Mouse (Mus musculus): ENCODE measurements at regions not wholly inside any gene's neighbourhood (a gene's known extent, or its start where the extent isn't known, plus 50 kb on each side); places are given as distances from the start of the nearest gene placed in this dataset.

GRCm38 (mm10) chr8:34743137-34743536, 631.6 kb upstream of the Gm10131 start:
- no peaks in the 10 kb centered on the region for H3K27me3 ChIP-seq (ENCODE audit: control insufficient read depth, insufficient read depth, low read length)
- no peak overlapping the region for H3K27ac ChIP-seq (ENCODE audit: insufficient read depth, low read length)
- TF ChIP-seq POLR2A (IDR thresholded peaks at IDR 0.05; ENCODE audit: borderline replicate concordance, insufficient read depth, low read length) (no peak), CTCF (IDR thresholded peaks at IDR 0.05; ENCODE audit: borderline replicate concordance, insufficient read depth, low read depth, low read length) (no peak)
- no peak overlapping the region for H3K4me3 ChIP-seq (replicated peaks; ENCODE audit: insufficient read depth, low read depth, low read length)
- DNase-seq: no peak
- WGBS: 69% methylated on average over 6 of the region's 6 CpGs
- H3K4me1 ChIP-seq (ENCODE audit: control insufficient read depth, insufficient read depth, low read length): no peaks in the 10 kb centered on the region; the same call in 1 of the 2 replicates

GRCm38 (mm10) chr8:34740836-34741235, 629.3 kb upstream of the Gm10131 start:
- WGBS: 95% methylated on average over 10 of the region's 10 CpGs
- Histone ChIP-seq H3K4me3 (replicated peaks; ENCODE audit: insufficient read depth, low read depth, low read length) (no peak overlapping the region), H3K4me1 (ENCODE audit: control insufficient read depth, insufficient read depth, low read length) (no peaks in the 10 kb centered on the region; the same call in 1 of the 2 replicates), H3K27me3 (ENCODE audit: control insufficient read depth, insufficient read depth, low read length) (no peaks in the 10 kb centered on the region), H3K27ac (ENCODE audit: insufficient read depth, low read length) (no peak overlapping the region)
- DNase-seq: no peak
- no peak for TF ChIP-seq CTCF (IDR thresholded peaks at IDR 0.05; ENCODE audit: borderline replicate concordance, insufficient read depth, low read depth, low read length)
- no peak for TF ChIP-seq POLR2A (IDR thresholded peaks at IDR 0.05; ENCODE audit: borderline replicate concordance, insufficient read depth, low read length)

- H3K27ac ChIP-seq (ENCODE audit: insufficient read depth, low read length): no peak overlapping the region
- H3K27me3 ChIP-seq (ENCODE audit: control insufficient read depth, insufficient read depth, low read length): no peaks in the 10 kb centered on the region
- 93% methylated on average over 16 of the region's 16 CpGs for WGBS
- no peak for DNase-seq
- H3K4me3 ChIP-seq (replicated peaks; ENCODE audit: insufficient read depth, low read depth, low read length): no peak overlapping the region
- no peaks in the 10 kb centered on the region; the same call in 1 of the 2 replicates for H3K4me1 ChIP-seq (ENCODE audit: control insufficient read depth, insufficient read depth, low read length)
- TF ChIP-seq POLR2A (IDR thresholded peaks at IDR 0.05; ENCODE audit: borderline replicate concordance, insufficient read depth, low read length) (no peak), CTCF (IDR thresholded peaks at IDR 0.05; ENCODE audit: borderline replicate concordance, insufficient read depth, low read depth, low read length) (no peak)
Measured at GRCm38 (mm10) chr8:34739836-34740804, 628.6 kb upstream of the Gm10131 start.

- H3K4me3 ChIP-seq (replicated peaks; ENCODE audit: insufficient read depth, low read depth, low read length): no peak overlapping the region
- no peaks in the 10 kb centered on the region; the same call in 1 of the 2 replicates for H3K4me1 ChIP-seq (ENCODE audit: control insufficient read depth, insufficient read depth, low read length)
- WGBS: 89% methylated on average over 4 of the region's 4 CpGs
- H3K27ac ChIP-seq (ENCODE audit: insufficient read depth, low read length): no peak overlapping the region
- TF ChIP-seq POLR2A (IDR thresholded peaks at IDR 0.05; ENCODE audit: borderline replicate concordance, insufficient read depth, low read length) (no peak), CTCF (IDR thresholded peaks at IDR 0.05; ENCODE audit: borderline replicate concordance, insufficient read depth, low read depth, low read length) (no peak)
- no peaks in the 10 kb centered on the region for H3K27me3 ChIP-seq (ENCODE audit: control insufficient read depth, insufficient read depth, low read length)
- DNase-seq: no peak
Measured at GRCm38 (mm10) chr8:34736214-34736613, 624.7 kb upstream of the Gm10131 start.

GRCm38 (mm10) chr8:34735006-34735405, 623.5 kb upstream of the Gm10131 start:
- TF ChIP-seq POLR2A (IDR thresholded peaks at IDR 0.05; ENCODE audit: borderline replicate concordance, insufficient read depth, low read length) (no peak), CTCF (IDR thresholded peaks at IDR 0.05; ENCODE audit: borderline replicate concordance, insufficient read depth, low read depth, low read length) (no peak)
- no peaks in the 10 kb centered on the region; the same call in 1 of the 2 replicates for H3K4me1 ChIP-seq (ENCODE audit: control insufficient read depth, insufficient read depth, low read length)
- no peaks in the 10 kb centered on the region for H3K27me3 ChIP-seq (ENCODE audit: control insufficient read depth, insufficient read depth, low read length)
- DNase-seq: no peak
- 92% methylated on average over 4 of the region's 4 CpGs for WGBS
- no peak overlapping the region for H3K27ac ChIP-seq (ENCODE audit: insufficient read depth, low read length)
- no peak overlapping the region for H3K4me3 ChIP-seq (replicated peaks; ENCODE audit: insufficient read depth, low read depth, low read length)

- H3K4me1 ChIP-seq (ENCODE audit: control insufficient read depth, insufficient read depth, low read length): no peaks in the 10 kb centered on the region; the same call in 1 of the 2 replicates
- WGBS: 96% methylated on average over 2 of the region's 2 CpGs
- no peak overlapping the region for H3K27ac ChIP-seq (ENCODE audit: insufficient read depth, low read length)
- no peak for TF ChIP-seq CTCF (IDR thresholded peaks at IDR 0.05; ENCODE audit: borderline replicate concordance, insufficient read depth, low read depth, low read length)
- TF ChIP-seq POLR2A (IDR thresholded peaks at IDR 0.05; ENCODE audit: borderline replicate concordance, insufficient read depth, low read length): no peak
- no peak overlapping the region for H3K4me3 ChIP-seq (replicated peaks; ENCODE audit: insufficient read depth, low read depth, low read length)
- DNase-seq: no peak
- no peaks in the 10 kb centered on the region for H3K27me3 ChIP-seq (ENCODE audit: control insufficient read depth, insufficient read depth, low read length)
Measured at GRCm38 (mm10) chr8:34732808-34733207, 621.3 kb upstream of the Gm10131 start.

GRCm38 (mm10) chr8:34732362-34732761, 620.8 kb upstream of the Gm10131 start:
- Histone ChIP-seq H3K4me1 (ENCODE audit: control insufficient read depth, insufficient read depth, low read length) (no peaks in the 10 kb centered on the region; the same call in 1 of the 2 replicates), H3K27ac (ENCODE audit: insufficient read depth, low read length) (no peak overlapping the region), H3K27me3 (ENCODE audit: control insufficient read depth, insufficient read depth, low read length) (no peaks in the 10 kb centered on the region), H3K4me3 (replicated peaks; ENCODE audit: insufficient read depth, low read depth, low read length) (no peak overlapping the region)
- no peak for DNase-seq
- no peak for TF ChIP-seq POLR2A (IDR thresholded peaks at IDR 0.05; ENCODE audit: borderline replicate concordance, insufficient read depth, low read length)
- TF ChIP-seq CTCF (IDR thresholded peaks at IDR 0.05; ENCODE audit: borderline replicate concordance, insufficient read depth, low read depth, low read length): no peak
- WGBS: 94% methylated on average over 1 of the region's 1 CpGs
